Mouse (Mus musculus) thymus, postnatal 10 days (tissue): ENCODE measurements around the gene Acot5.
A peak's percentile ranks its signal among the peaks of the same experiment; 100 is the strongest.
"Not testable (repeated sequence)": the region's sequence is repeated elsewhere in the genome, so short reads cannot be mapped to it uniquely, and the experiment has no call there.

Source experiments
- DNase-seq, 2 experiments: peaks; one replicate each; pipeline ENCODE4 v3.0.0; 2021; ENCODE audit warnings: low spot score in 2 of 2

The Acot5 gene

GRCm38 (mm10) chr12:84062336-84062735 is 6.8 kb upstream of the Acot5 start:
- no peak for DNase-seq

GRCm38 (mm10) chr12:84063228-84063627 is 5.9 kb upstream of the Acot5 start:
- DNase-seq = peak in 1 of 2 experiments; percentile 14

- no peak for DNase-seq
Observed at GRCm38 (mm10) chr12:84063833-84064232, 5.3 kb upstream of the Acot5 start.

DNA sequence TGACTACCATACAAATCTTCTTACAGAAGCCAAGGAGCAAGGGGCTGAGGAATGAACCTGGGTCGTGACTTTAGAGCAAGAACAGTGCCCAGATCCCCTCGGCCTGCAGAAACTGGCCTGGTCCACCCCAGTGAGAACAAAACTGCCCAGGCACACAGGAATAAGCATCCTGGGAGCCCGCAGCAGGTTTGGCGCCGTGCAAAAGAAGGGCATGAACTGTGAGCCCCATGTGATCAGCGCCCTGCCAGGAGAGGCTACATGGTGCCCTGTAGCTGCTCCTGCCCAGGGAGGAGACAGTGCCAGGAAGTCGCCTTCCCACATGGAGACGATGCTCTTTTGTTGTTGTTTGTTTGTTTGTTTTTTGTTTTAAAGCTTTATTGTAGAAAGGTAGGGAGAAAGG is 4.5 kb upstream of the Acot5 start:
- DNase-seq = no peak

GRCm38 (mm10) chr12:84067752-84068151 is 1.4 kb upstream of the Acot5 start:
- no peak for DNase-seq

GRCm38 (mm10) chr12:84068296-84068695 is 829 bp upstream of the Acot5 start:
- no peak for DNase-seq

DNA sequence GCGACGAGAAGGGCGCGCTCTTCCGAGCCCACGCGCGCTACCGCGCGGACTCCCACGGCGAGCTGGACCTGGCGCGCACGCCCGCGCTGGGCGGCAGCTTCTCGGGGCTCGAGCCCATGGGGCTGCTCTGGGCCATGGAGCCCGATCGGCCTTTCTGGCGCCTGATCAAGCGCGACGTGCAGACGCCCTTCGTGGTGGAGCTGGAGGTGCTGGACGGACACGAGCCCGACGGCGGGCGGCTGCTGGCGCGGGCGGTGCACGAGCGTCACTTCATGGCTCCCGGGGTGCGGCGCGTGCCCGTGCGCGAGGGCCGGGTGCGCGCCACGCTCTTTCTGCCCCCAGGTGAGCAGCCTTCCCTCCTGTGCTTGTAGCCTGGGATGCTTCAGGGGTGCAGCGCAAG is 457 bp downstream of the Acot5 start:
- peak in 1 of 2 experiments; percentile 12 for DNase-seq

DNA sequence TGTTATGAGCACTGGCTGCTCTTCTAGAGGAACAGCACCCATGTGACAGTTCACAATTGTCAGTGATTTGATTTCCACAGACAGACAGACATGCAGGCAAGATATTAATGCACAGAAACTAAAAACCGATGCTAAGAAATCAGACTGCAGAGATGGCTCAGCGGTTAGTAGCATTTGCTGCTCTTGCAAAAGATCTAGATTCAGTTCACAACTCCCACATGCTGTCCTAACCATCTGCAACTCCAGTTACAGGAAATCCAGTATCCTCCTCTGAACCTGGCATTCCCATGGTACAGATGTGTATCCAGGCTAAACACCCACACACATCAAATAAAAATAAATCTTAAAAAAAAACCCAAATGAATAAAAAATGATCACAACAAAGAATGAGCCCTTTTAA is 2.6 kb downstream of the Acot5 start:
- DNase-seq = no peak

DNA sequence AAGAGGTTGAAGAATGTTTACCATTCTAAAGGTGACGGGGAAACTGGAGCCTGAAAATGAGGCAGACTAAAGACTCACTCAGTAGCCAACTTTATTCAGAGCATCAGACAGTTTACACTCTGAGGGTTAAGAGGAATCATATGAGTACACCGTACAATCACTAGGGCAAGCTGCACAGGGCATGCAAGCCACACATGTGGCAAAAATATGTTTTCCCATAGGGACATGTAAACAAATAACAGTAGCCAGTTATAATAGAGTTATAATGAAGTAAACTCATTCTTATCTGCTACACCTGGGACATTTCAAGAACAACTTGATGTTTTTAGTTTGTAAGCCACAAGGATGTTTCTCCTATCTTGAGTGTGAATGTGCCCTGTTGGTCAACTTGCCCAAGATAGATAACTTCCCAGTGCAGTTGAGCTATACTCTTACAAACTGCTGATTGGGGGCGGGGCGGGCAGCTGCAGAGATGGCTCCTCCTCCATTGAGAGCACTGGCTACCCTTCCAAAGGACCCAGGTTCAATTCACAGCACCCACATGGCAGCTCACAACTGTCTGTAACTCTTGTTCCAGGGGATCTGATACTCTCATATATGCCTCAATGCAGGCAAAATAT is 8.4 kb downstream of the Acot5 start:
- DNase-seq = no peak

DNA sequence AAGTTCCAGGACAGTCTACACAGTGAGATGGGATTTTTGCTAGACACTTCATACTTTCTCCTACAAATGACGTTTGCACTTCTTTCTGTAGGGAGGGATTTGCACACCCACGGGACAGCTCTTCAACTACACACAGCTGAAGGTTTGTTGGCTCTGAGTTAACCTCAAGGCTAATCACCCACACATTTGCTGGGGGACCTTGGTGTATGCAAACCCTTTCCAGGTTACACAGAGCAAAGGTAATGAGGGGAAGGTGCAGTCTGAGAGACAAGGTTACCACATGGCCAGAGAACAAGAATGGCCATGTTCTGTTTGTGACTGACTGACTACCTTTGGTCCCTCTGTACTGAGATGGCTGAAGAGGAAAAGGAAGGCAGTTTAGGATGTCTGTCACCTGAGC is 14.7 kb downstream of the Acot5 start:
- DNase-seq = no peak

DNA sequence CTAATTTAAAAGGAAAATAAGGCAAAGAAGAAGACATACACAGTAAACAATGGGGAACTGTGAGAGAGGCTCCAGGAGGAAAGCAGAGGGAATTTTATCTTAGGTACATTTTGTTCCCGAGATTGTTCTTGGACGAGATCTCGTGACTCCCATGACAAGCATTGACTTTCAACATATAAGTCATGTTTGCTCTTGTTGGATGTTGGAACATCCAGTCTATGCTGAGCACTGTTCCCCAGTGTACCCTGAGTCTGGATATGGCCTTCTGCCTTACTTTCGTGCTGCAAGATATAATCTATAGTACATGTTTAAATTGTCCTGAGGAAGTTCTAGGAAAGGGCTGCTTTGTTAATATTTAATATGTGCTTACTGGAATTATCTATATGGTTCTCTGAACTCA is 15.5 kb downstream of the Acot5 start:
- no peak for DNase-seq

- not testable (repeated sequence) for DNase-seq
Observed at GRCm38 (mm10) chr12:84094666-84095065, 25.5 kb downstream of the Acot5 start.

DNA sequence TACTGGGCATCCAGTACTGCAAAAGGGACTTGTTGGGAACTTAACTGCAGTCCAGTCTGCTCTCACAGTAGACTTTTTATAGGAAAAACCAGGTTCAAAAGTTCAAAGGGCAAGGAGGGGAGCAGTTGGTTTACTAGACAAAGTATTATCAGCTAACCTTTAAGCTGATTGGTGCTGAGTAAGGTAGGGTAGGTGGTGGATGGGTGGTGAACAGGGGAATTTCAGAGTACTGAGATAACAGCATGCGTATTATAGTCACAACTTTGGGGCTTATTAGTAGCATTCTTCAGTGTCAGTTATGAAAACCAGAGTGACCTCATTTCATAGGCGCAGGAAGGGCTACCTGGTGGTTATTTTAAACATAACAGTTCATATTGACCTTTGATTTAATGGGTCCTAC is 30.5 kb downstream of the Acot5 start:
- DNase-seq = no peak

- DNase-seq = no peak
Observed at GRCm38 (mm10) chr12:84100071-84100470, 30.9 kb downstream of the Acot5 start.

DNA sequence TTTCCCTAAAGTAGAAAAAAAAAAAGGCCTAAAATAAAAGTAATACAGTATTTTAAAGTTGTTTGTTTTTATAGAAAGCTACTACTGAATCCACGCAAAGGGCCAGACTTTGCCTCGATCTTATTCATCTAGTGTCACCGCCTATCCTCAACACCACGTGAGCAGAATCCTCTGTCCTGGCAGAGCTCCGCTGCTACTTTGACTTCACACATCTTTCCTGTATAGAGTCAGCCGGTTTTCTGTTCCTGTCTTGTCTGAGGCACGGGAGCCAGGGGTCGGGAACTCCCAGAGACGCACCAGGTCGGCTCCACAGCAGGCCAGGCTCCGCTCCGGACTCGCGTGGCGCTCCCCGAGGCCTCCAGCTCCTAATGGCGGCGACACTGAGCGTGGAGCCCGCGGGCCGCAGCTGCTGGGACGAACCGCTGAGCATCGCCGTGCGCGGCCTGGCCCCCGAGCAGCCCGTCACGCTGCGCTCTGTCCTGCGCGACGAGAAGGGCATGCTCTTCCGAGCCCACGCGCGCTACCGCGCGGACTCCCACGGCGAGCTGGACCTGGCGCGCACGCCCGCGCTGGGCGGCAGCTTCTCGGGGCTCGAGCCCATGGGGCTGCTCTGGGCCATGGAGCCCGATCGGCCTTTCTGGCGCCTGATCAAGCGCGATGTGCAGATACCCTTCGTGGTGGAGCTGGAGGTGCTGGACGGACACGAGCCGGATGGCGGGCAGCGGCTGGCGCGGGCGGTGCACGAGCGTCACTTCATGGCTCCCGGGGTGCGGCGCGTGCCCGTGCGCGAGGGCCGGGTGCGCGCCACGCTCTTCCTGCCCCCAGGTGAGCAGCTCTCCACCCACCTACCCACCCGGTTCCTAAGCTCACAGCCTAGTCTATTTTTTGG is 31.7 kb downstream of the Acot5 start, which contains the start of gene Acot6:
Gene Acot6, plus strand, starts transcription at position 51 of the 889 bp plus-strand sequence.
- peak in 1 of 2 experiments; percentile 25 for DNase-seq

- no peak for DNase-seq
Observed at GRCm38 (mm10) chr12:84101493-84101845, 32.3 kb downstream of the Acot5 start.

DNA sequence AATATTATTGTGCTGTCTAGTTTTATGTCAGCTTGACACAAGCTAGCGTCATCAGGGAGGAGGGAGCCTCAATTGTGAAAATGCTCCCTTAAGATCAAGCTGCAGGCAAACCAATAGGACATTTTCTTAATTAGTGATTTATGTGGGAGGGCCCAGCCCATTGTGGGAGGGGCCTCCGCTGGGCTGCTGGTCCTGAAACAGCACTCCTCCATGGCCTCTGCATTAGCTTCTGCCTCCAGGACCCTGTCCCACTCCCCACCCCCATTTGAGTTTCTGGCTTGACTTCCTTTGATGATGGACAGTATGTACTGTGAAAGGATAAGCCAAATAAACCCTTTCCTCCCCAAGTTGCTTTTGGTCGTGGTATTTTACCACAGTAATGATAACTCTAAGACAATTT is 37.9 kb downstream of the Acot5 start:
- no peak for DNase-seq

GRCm38 (mm10) chr12:84107692-84108091 is 38.6 kb downstream of the Acot5 start:
- DNase-seq = no peak

GRCm38 (mm10) chr12:84109924-84110323 is 40.8 kb downstream of the Acot5 start:
- DNase-seq = no peak

DNA sequence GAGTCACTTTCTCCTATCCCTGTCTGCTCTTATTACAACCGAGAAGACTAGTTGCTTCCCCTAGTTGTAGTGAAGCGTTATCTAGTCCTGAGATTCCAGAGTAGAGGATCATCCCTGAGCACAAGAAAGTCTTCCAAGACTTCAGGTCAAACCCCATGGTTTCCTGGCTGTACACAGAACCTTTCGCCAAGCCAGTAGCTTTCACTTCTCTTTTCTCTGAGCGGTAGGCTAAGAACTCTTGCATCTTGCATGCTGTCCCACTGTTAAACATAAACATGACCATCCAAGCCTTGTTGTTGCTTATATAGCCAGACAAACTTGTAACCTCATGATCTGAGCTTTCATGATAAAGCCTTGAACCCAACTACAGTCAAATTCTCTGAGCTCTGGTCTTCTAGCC is 41.7 kb downstream of the Acot5 start:
- no peak for DNase-seq

DNA sequence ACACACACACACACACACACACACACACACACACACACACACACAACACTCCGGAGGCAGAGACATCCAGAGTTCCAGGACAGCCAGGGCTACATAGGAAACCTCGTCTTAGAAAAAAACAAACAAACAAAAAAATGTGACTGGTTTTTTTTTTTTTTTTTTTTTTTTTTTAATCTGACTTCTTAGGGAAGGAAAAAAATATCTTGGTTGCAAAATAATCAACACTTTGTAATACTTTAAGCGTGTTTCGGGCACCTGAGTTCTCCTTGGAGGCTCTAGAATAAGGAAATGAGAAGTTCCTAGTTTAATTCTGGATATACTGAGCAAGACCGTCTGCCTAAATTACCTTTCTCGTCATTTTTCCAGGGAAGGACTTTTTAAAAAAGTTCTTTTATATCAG is 44.6 kb downstream of the Acot5 start:
- DNase-seq = no peak

DNA sequence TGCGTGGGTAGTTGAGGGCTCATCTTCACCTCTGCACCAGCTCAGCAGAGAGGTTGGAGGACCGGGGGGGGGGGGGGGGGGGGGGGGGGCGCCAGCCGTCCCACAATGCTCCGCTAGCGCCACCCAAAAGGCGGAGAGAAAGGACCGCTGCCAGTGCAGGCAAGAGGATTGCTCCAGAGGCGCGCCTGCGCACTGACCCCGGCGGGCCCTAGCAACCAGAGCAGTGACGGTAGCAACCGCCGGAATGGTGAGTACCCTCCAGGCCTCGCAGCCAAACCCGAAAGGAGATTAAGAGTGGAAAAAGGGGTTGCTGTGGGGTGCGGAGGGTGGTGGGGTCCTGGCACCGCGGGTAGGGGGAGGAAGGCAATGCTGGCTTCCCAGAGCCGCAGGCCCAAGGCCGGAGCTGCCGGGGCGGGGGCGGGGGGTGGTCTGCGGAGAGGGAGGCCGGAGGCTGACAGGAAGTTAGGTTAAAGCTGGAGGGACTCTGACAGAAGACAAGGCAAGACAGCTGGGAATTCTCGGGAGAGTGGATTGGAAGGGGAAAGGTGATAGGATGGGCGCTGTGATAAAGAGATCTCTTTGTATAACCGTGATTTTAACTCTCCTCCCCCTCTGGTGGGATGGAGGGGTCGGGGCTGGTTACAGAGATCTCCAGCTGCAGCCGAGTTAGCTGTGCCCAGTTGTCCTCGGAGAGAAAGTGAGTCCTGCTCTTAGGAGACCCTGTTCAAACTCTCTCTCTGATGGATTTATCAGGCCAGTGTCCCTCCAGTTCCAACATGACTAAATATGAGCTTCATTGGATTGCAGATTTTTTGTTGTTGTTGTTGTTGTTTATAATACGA is 45.2 kb downstream of the Acot5 start, which contains the start of gene Dnal1:
Gene Dnal1, plus strand, starts transcription at position 214 of the 842 bp plus-strand sequence.
- peak; percentile 73 to 81 for DNase-seq
